Mouse (Mus musculus) mammary gland, adult 2 months (tissue): ENCODE measurements around the gene Slc25a34. TPM values are rescaled to one million over a fixed set of nuclear protein-coding genes. Genes with fewer than 3 reads are reported as not detected.

Experiments used
- polyA plus RNA-seq: library from polyadenylated mRNA; depleted of rRNA; stranded (reverse); fragments of >200 nt; gene quantifications from 2 replicates; pipeline ENCODE4 v1.2.3, GENCODE M21; 2012; ENCODE audit warnings: low replicate concordance; rRNA removed

Slc25a34 gene
- 2.3 and 8.3 TPM in 2 replicates for polyA plus RNA-seq

DNA sequence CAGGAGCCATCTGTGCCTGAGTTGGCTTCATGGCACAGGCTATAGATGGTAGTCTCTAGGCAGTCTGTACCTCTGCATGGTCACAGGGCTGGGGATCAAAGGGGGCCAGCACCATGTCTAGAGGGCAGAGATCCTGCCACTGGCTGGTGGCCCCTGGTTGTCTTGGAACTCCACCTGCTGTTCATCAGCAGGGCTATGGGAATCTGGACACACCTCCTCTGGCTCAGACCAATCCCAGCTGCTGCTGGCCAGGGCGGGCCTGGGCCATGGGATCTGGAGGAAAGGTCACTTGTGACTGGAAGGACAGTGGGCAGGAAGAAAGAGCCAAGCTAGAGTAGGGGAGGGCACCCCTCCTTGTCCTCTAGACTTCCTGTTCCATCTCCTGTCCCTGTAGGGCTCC is at the start of gene Slc25a34:
TSS of gene Slc25a34 (minus strand) at position 156 of the 400 bp plus-strand sequence.

DNA sequence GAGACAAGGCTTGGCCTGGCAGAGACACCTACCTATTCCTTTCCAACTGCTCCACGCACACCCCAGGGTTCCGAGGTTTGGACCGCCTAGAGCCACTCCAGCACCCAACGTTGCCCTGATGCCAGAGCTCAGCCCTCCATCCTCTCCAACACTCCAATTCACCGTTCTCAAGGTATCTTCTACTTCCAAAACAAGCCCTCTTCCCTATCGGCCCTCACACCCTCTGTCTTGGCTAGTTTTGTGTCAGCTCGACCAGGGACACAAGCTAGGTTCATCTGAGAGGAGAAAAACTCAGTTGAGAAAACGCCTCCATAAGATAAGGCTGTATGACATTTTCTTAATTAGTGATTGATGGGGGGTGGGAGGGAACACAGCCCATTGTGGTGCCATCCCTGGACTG is 41.2 kb upstream of the Slc25a34 start, which contains the start of gene Plekhm2:
TSS of gene Plekhm2 (minus strand) at position 101 of the 400 bp plus-strand sequence.

DNA sequence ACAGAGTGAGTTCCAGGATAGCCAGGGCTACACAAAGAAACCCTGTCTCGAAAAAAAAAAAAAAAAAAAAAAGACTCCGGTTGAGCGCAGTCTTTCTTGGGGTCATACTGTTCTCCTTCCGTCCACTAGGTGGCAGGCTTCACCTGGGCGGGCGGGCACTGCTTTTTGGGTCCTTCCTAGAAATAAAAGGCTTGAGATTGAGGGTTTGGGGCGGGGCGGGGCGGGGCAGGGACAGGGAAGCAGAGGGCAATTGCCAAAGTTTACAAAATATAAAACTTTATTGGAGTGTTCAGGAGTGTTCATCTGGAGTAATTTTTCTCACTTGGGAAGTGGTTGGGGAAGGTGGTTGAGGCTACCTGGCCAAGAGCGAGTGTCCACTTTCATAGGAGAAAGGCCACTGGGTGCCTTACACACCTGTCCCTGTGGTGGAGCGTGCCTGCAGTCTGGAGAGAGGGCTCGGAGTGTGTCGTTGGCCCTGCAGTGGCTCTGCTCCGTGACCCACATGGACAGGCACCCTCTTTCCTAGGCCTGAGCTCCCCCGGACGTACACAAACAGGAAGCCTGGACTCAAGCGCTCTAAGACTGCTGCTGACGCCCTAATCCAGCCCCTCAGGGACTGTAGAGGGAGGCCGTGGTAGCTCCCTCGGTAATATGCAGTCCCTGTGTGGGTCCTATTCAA is 4.9 kb downstream of the Slc25a34 start, which contains the start of gene Tmem82:
TSS of gene Tmem82 (minus strand) at position 69 of the 679 bp plus-strand sequence.

DNA sequence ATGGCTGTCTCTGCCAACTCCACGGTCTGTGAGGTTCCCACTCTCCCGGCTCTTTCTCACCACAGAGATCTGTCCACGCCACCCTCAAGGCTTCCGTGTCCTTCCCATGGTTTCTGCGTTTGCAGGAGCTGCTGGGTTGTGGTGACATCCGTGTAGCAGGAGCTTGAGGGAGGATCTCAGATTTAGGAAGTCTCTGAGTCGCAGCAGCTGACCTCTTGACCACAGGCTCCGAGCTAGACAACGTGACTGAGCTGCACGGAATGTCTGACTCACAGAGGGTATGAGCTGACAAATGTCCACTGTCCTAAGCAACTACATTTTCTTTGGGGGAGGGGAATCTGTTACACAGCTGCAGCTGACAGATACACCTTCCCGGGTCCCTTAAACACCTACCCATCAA is 17.8 kb downstream of the Slc25a34 start, which contains the start of gene Fblim1:
TSS of gene Fblim1 (minus strand) at position 236 of the 400 bp plus-strand sequence.

Other genes starting within 250 kb of the Slc25a34 start
- gene Clcnka, start 225.1 kb downstream of the Slc25a34 start, polyA plus RNA-seq: 0.24 and 0.32 TPM in 2 replicates
- gene Clcnkb, start 207.8 kb downstream of the Slc25a34 start, polyA plus RNA-seq: 0.04 and 0.06 TPM in 2 replicates
- gene Hspb7, start 203.0 kb downstream of the Slc25a34 start, polyA plus RNA-seq: 0.33 and 26.9 TPM in 2 replicates
- 0.27 and 0.92 TPM in 2 replicates for gene Srarp, start 187.7 kb downstream of the Slc25a34 start, polyA plus RNA-seq
- 31.6 and 41.9 TPM in 2 replicates for gene Zbtb17, start 179.2 kb downstream of the Slc25a34 start, polyA plus RNA-seq
- gene Spen, start 85.2 kb downstream of the Slc25a34 start, polyA plus RNA-seq: 9.3 and 46.9 TPM in 2 replicates
- gene Fblim1, start 17.7 kb downstream of the Slc25a34 start, polyA plus RNA-seq: 13.5 and 16.6 TPM in 2 replicates
- gene Tmem82, start 5.2 kb downstream of the Slc25a34 start, polyA plus RNA-seq: 1.2 TPM in 2 replicates
- gene Plekhm2, start 41.1 kb upstream of the Slc25a34 start, polyA plus RNA-seq: 46.2 and 48.6 TPM in 2 replicates
- gene Rsc1a1, start 61.8 kb upstream of the Slc25a34 start, polyA plus RNA-seq: 3.5 and 23.2 TPM in 2 replicates
- 15.1 and 20.9 TPM in 2 replicates for gene Ddi2, start 99.6 kb upstream of the Slc25a34 start, polyA plus RNA-seq
- 2.4 TPM in 1 of 2 replicates, not detected in the other for gene Agmat, start 122.9 kb upstream of the Slc25a34 start, polyA plus RNA-seq
- 8.3 and 12.2 TPM in 2 replicates for gene Dnajc16, start 167.1 kb upstream of the Slc25a34 start, polyA plus RNA-seq
- 21.4 and 21.9 TPM in 2 replicates for gene Casp9, start 169.8 kb upstream of the Slc25a34 start, polyA plus RNA-seq
- 0.62 and 1.8 TPM in 2 replicates for gene Cela2a, start 202.3 kb upstream of the Slc25a34 start, polyA plus RNA-seq
- gene Ctrc, start 222.5 kb upstream of the Slc25a34 start, polyA plus RNA-seq: not detected in 2 replicates